Mouse (Mus musculus) brain, embryonic 14.5 days (tissue): ENCODE data around the gene Klhdc7b.

Experiments used
- CTCF ChIP-seq: fragments of 200-500 bp; IDR thresholded peaks from 2 replicates; pipeline ENCODE4 v1.5.1; 2012; ENCODE audit warnings: inconsistent platforms, mild to moderate bottlenecking, moderate library complexity, borderline replicate concordance; ENCODE audit not compliant: insufficient read depth, insufficient read length; ENCODE audit errors: extremely low read depth
- POLR2A ChIP-seq: fragments of 200-500 bp; IDR thresholded peaks from 2 replicates; pipeline ENCODE4 v1.6.1; 2012; ENCODE audit warnings: mild to moderate bottlenecking, inconsistent platforms, borderline replicate concordance; ENCODE audit not compliant: poor library complexity, insufficient read depth, insufficient read length, severe bottlenecking; ENCODE audit errors: extremely low read depth

DNA sequence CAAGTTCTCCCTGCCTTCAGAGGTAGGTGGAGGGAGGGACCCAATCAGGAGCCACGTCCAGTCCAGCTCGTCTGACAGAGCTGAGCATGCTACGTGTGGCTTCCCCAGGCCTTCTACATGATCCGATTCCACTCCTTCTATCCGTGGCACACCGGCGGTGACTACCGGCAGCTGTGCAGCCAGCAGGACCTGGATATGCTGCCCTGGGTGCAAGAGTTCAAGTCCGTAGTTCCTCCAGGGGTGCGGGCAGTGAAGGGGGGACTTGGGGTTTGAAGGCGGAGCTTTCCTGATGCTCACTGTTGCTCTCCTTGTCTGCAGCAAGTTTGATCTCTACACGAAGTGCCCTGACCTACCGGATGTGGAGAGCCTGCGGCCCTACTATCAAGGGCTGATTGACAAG, 48.3 kb upstream of the Klhdc7b start:
- no peak for TF ChIP-seq CTCF
- no peak for TF ChIP-seq POLR2A
